Comparison of ENCODE assay signal across 9 mouse cellular contexts in genomic region chr11:32402712-32403111, GRCm38 (mm10). TPM values are rescaled to one million over a fixed set of nuclear protein-coding genes. Genes with fewer than 3 reads are reported as not detected.
DNase-seq lines count a peak whose midpoint lies in the region.
"Had no signal": no experiment of that assay in that cellular context is flagged by ENCODE, and none has a peak within 500 bp of the region (broad histone marks: within the 10 kb centered on the region; RNA-seq: fewer than 3 reads in every experiment).

No protein-coding gene starts in this region.

- DNase-seq in left cerebral cortex, adult 11 months (ENCODE audit: low spot score) = peak; percentile 72
- DNase-seq in left cerebral cortex, postnatal 4 days = no peak
- peak; percentile 51 for DNase-seq in fibroblast of lung, adult 2 months (ENCODE audit: low read depth)
- DNase-seq in layer of hippocampus, adult 9-10 months (ENCODE audit: low spot score) = peak; percentile 11
- DNase-seq in right cerebral cortex, adult 18-20 months = peak; percentile 93
- no peak for DNase-seq in spleen, postnatal 4 days (ENCODE audit: low spot score in 2 of 2)
- no peak for DNase-seq in gastrocnemius, adult 8-10 months (ENCODE audit: low spot score in 2 of 2)
- no peak for DNase-seq in MN1 (ENCODE audit: low spot score)
- DNase-seq: lung, embryonic 14.5 days had no signal

- intact Hi-C loops in left cerebral cortex, postnatal 4 days (cut with DNase I) = no loop called here

RNA-seq across cellular contexts. Expression of gene Ubtd2, which starts 52.5 kb away (rescaled TPM):
- total RNA-seq in left cerebral cortex, postnatal 4 days (2021) = 10 to 100 TPM; 65.6 to 68.6 TPM
- total RNA-seq in gastrocnemius, adult 8-10 months (2022) = 1 to 10 TPM; 6.3 to 7.2 (median 6.6) TPM

RNA-seq across cellular contexts. Expression of gene Sh3pxd2b, which starts 55.1 kb away (rescaled TPM):
- total RNA-seq in left cerebral cortex, postnatal 4 days (2021) = 10 to 100 TPM; 43.8 to 48.2 TPM
- total RNA-seq in gastrocnemius, adult 8-10 months (2022) = 1 to 10 TPM; 1.7 to 2.8 (median 2.3) TPM

Comparison
In these comparisons a context has a peak if more than half of its experiments do, and no peak if none do; other contexts are left out.
1. DNase-seq: peak in left cerebral cortex, adult 11 months (single experiment), fibroblast of lung, adult 2 months (single experiment), layer of hippocampus, adult 9-10 months (single experiment) and right cerebral cortex, adult 18-20 months (single experiment); none in left cerebral cortex, postnatal 4 days (single experiment), spleen, postnatal 4 days (0 of 2), gastrocnemius, adult 8-10 months (0 of 2) and MN1 (single experiment).
2. RNA of gene Ubtd2, which starts 52.5 kb away (total RNA-seq): 65.6 to 68.6 TPM in left cerebral cortex, postnatal 4 days; 6.3 to 7.2 TPM in gastrocnemius, adult 8-10 months; every median in the first group is over 4 times any median in the second.
3. RNA of gene Sh3pxd2b, which starts 55.1 kb away (total RNA-seq): 43.8 to 48.2 TPM in left cerebral cortex, postnatal 4 days; 1.7 to 2.8 TPM in gastrocnemius, adult 8-10 months; every median in the first group is over 10 times any median in the second.